Mouse (Mus musculus) lung, embryonic 14.5 days (tissue): Measurements from ENCODE around the gene Galnt17. TPM values are rescaled to one million over a fixed set of nuclear protein-coding genes. Genes with fewer than 3 reads are reported as not detected.

Experiments
- ATAC-seq: fragments of 200-750 bp; cut with Nextera tagmentation; 2 replicates; pipeline ENCODE4 v1.8.0; 2017; ENCODE audit warnings: mild to moderate bottlenecking, moderate TSS enrichment, moderate library complexity; ENCODE audit not compliant: insufficient read depth
- DNase-seq: peaks from one replicate; pipeline ENCODE4 v3.0.0-alpha.2; 2015
- H3K27ac ChIP-seq: fragments of 300-500 bp; sonication (generic); 2 replicates; pipeline ENCODE4 v1.5.1; 2014; ENCODE audit warnings: low read depth, mild to moderate bottlenecking, moderate library complexity
- H3K27me3 ChIP-seq: fragments of 300-500 bp; sonication (generic); 2 replicates; pipeline ENCODE4 v1.6.1; 2014; ENCODE audit warnings: low read length, control low read depth; ENCODE audit not compliant: insufficient read depth
- H3K36me3 ChIP-seq: fragments of 300-500 bp; sonication (generic); 2 replicates; pipeline ENCODE4 v1.6.1; 2014; ENCODE audit warnings: control low read depth; ENCODE audit not compliant: insufficient read depth
- H3K4me1 ChIP-seq: fragments of 300-500 bp; sonication (generic); 2 replicates; pipeline ENCODE4 v1.6.1; 2014; ENCODE audit warnings: antibody characterized with exemption, control low read depth; ENCODE audit not compliant: insufficient read depth
- H3K4me2 ChIP-seq: fragments of 300-500 bp; sonication (generic); 2 replicates; pipeline ENCODE4 v1.6.1; 2014; ENCODE audit warnings: mild to moderate bottlenecking
- H3K4me3 ChIP-seq: fragments of 300-500 bp; sonication (generic); 2 replicates; pipeline ENCODE4 v1.5.1; 2014; ENCODE audit warnings: low read depth, low read length
- H3K9ac ChIP-seq: fragments of 300-500 bp; sonication (generic); 2 replicates; pipeline ENCODE4 v1.6.1; 2014
- H3K9me3 ChIP-seq: fragments of 300-500 bp; sonication (generic); 2 replicates; pipeline ENCODE4 v1.6.1; 2016; ENCODE audit warnings: low read depth, low read length, control low read depth
- CTCF ChIP-seq: IDR thresholded peaks from 2 replicates; pipeline ENCODE4 v1.5.1; 2016; ENCODE audit warnings: antibody characterized with exemption, low read depth
- WGBS: fragments of 180-500 bp; shearing (Covaris S2); extraction: QIAGEN DNeasy Blood & Tissue Kit; methylation state at CpG from one replicate; pipeline ENCODE4 v1.1.7; 2014; 5-methylcytosine and 5-hydroxymethylcytosine counted together
- polyA plus RNA-seq: library from polyadenylated mRNA; unstranded; fragments of >200 nt; fragmentation: Nextera tagmentation; extraction: Ambion mirVana; gene quantifications from 2 replicates; pipeline ENCODE4 v1.2.1, GENCODE M21; 2014

The Galnt17 gene
- polyA plus RNA-seq, 1 experiment from 2014 or later, result 1.2 TPM

DNA sequence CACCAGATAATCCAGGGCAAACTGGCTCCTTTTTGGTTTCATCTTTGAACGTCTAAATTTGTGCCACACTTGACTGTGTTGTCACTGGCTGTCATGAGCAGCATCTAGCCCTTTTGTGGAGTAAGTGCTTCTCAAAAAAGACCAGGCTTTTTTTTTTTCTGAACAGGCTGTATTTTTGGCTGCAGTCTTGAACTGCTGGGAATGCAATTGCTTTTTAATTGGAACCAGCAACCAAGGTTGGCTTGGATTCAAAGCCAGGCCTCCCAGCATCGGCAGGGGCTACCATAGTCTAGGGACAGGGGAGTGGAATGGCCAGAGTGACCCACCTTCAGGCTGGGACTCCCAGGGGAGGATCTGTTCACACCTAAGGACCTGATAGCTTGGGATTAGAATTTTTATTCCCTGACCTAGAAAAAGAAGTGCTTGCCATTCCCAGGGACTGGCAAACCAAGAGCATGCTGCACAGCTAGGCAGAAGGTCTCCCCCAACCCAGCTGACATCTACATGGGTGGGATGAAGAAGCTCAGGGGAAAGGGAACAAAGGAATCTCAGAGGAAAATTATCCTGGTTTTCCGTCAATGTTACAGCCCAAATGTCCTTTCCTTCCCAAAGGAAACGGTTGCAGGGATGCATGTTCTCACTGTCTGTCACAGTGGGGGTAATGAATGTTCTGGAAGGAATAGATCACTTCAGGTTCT, 369.2 kb downstream of the Galnt17 start:
- no peaks in the 10 kb centered on the region for H3K36me3 ChIP-seq
- DNase-seq (peak; percentile 90), ATAC-seq (peak; percentile 73)
- no peak overlapping the region for H3K9ac ChIP-seq
- no peak for TF ChIP-seq CTCF
- no peak overlapping the region for H3K4me2 ChIP-seq
- no peak overlapping the region for H3K4me3 ChIP-seq
- peak overlapping the region; percentile 67 for H3K27ac ChIP-seq
- WGBS, result 28% methylated on average over 4 of the region's 4 CpGs
- H3K4me1 ChIP-seq, result 0 out of 2 replicates have a peak, but pooled peaks cover 6% of the 10 kb centered on the region
- no peaks in the 10 kb centered on the region for H3K27me3 ChIP-seq
- H3K9me3 ChIP-seq, result no peaks in the 10 kb centered on the region

DNA sequence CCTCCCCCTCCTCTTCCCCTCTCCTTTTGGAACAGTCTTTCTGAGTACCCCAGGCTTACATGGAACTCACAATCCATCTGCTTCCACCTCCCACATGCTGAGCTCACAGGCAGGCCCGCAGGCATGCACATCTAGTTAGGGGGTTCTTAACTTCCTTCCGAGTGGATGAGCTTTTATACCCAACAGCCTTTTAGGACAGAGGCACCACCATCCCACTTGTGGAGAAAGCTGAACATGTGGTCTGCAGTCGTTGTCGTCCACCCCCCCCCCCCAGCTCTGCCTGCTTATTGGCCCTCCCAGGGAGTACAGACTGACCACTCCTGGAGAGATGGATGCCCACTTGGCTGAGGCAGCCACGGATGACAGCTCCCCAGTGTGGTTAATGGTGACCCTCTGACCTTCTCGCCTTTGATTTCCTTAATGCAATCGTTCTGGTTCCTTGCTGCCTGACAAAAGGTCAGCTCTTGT, 370.0 kb downstream of the Galnt17 start:
- no peak for TF ChIP-seq CTCF
- Histone ChIP-seq H3K27ac (peak overlapping the region; percentile 76; the same call in 1 of the 2 replicates), H3K36me3 (no peaks in the 10 kb centered on the region), H3K27me3 (no peaks in the 10 kb centered on the region), H3K4me1 (0 out of 2 replicates have a peak, but pooled peaks cover 6% of the 10 kb centered on the region), H3K4me3 (no peak overlapping the region), H3K4me2 (peak overlapping the region; percentile 33; the same call in 1 of the 2 replicates), H3K9ac (no peak overlapping the region), H3K9me3 (no peaks in the 10 kb centered on the region)
- ATAC-seq (peak; percentile 97), DNase-seq (peak; percentile 92)
- WGBS, result 1% methylated on average over 7 of the region's 7 CpGs

DNA sequence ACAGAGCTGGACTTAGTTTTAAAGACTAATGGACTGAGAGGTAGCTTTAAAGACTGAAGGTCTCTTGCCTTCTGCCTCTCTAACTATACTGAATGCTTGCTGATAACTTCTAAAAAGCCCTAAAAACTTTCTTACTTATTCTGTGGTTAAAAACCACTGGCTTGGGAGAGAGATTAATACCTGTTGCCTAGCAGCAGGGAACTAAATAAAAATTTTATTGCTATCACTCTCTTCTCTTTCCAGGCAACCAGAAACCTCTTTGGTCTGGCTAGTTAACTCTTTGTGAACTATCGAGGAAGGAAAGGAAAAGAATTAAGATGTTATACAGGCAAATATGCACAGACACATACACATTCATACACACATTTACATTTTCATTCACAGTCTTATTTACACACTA, 377.3 kb downstream of the Galnt17 start:
- H3K9ac ChIP-seq, result no peak overlapping the region
- DNase-seq (no peak), ATAC-seq (no peak)
- 0 out of 2 replicates have a peak, but pooled peaks cover 3% of the 10 kb centered on the region for H3K9me3 ChIP-seq
- H3K36me3 ChIP-seq, result no peaks in the 10 kb centered on the region
- no peaks in the 10 kb centered on the region for H3K27me3 ChIP-seq
- no peak for TF ChIP-seq CTCF
- H3K4me2 ChIP-seq, result no peak overlapping the region
- H3K4me1 ChIP-seq, result 0 out of 2 replicates have a peak, but pooled peaks cover 3% of the 10 kb centered on the region
- WGBS, result 70% methylated on average over 1 of the region's 1 CpGs
- no peak overlapping the region for H3K27ac ChIP-seq
- H3K4me3 ChIP-seq, result no peak overlapping the region

DNA sequence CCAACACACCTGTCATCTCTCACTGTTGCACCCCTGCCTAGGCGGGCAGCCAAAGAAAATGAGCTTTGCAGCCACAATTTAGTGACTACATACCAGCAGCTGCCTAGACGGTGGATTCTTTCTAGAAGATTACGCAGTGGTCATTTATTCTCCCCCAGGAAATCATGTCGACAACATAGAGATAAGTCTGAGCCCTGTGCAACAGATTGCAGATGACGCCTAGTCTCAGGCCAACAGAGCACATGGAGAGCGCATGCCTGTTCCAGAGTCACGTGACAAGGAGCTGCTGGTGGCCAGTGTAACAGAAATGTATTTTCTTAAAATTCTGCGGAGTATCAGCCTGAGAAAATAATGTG, 380.5 kb downstream of the Galnt17 start:
- no peaks in the 10 kb centered on the region for H3K27me3 ChIP-seq
- H3K27ac ChIP-seq, result no peak overlapping the region
- 0 out of 2 replicates have a peak, but pooled peaks cover 3% of the 10 kb centered on the region for H3K4me1 ChIP-seq
- 32% methylated on average over 8 of the region's 8 CpGs for WGBS
- no peak for TF ChIP-seq CTCF
- H3K9me3 ChIP-seq, result 0 out of 2 replicates have a peak, but pooled peaks cover 4% of the 10 kb centered on the region
- DNase-seq (peak; percentile 72), ATAC-seq (peak; percentile 87; the same call in 1 of the 2 replicates)
- no peak overlapping the region for H3K4me3 ChIP-seq
- H3K9ac ChIP-seq, result no peak overlapping the region
- H3K36me3 ChIP-seq, result no peaks in the 10 kb centered on the region
- no peak overlapping the region for H3K4me2 ChIP-seq

DNA sequence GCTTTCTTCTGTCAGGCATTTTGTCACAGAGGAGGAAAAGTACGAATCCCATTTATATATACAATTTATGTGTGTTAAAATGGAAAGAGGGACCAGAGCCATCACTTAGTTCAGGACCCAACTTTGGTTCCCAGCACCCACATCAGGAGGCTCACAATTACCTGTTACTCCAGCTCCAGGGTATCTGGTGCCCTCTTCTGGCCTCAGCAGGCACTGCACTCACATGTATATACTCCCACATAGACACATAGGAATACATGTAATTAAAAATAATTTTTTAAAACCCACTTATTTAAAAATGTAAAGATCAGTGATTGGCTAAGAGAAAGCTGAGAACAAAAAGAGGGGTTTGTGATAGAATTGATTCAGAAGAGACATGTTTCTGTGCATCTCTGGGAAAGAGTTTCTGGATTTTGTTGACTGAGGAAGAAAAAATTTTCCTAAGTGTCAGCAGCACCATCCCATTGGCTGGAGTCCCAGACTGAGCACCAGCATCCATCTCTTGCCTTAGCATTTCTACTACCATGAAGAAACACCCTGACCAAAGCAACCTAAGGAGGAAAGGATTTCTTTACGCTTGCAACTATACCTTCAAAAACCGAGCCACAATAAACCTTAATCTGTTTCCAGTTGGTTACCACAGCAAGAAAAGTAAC, 381.0 kb downstream of the Galnt17 start:
- peak; percentile 42; the same call in 1 of the 2 replicates for ATAC-seq
- H3K4me3 ChIP-seq, result no peak overlapping the region
- DNase-seq, result peak; percentile 56
- H3K9me3 ChIP-seq, result 0 out of 2 replicates have a peak, but pooled peaks cover 4% of the 10 kb centered on the region
- 69% methylated on average over 3 of the region's 3 CpGs for WGBS
- no peak overlapping the region for H3K9ac ChIP-seq
- H3K27ac ChIP-seq, result no peak overlapping the region
- no peak overlapping the region for H3K4me2 ChIP-seq
- no peaks in the 10 kb centered on the region for H3K36me3 ChIP-seq
- TF ChIP-seq CTCF, result peak; percentile 36
- H3K27me3 ChIP-seq, result no peaks in the 10 kb centered on the region
- 0 out of 2 replicates have a peak, but pooled peaks cover 3% of the 10 kb centered on the region for H3K4me1 ChIP-seq

DNA sequence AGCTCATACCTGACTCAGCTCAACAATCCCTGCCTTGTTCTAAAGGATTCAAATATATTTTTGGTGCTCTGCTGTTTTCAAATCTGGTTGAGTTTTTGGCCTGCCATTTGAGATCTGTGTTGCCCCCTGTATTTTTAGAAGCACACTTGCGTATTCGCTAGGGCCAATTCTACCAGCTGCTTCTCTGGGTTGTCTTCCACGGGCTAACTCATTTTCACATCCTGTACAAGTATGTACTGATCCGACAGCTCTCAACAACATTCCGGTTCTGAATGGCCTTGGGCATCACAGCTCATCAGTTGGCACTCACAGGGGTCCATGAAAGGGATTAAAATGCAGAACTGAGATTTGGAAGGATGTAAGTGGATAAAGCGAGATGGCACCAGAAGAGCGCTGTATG, 382.6 kb downstream of the Galnt17 start:
- Histone ChIP-seq H3K36me3 (no peaks in the 10 kb centered on the region), H3K27me3 (no peaks in the 10 kb centered on the region), H3K9ac (no peak overlapping the region), H3K4me1 (0 out of 2 replicates have a peak, but pooled peaks cover 3% of the 10 kb centered on the region), H3K9me3 (0 out of 2 replicates have a peak, but pooled peaks cover 4% of the 10 kb centered on the region), H3K4me3 (no peak overlapping the region), H3K27ac (no peak overlapping the region), H3K4me2 (no peak overlapping the region)
- no peak for DNase-seq
- 91% methylated on average over 7 of the region's 7 CpGs for WGBS
- no peak for ATAC-seq
- TF ChIP-seq CTCF, result no peak
